Mouse (Mus musculus) lung, postnatal 0 days (tissue): ENCODE results near the gene Arhgap21.

Experiments
- CTCF ChIP-seq: IDR thresholded peaks from 2 replicates; pipeline ENCODE4 v1.5.1; 2016; ENCODE audit warnings: antibody characterized with exemption, mild to moderate bottlenecking
- EP300 ChIP-seq: IDR thresholded peaks from 2 replicates; pipeline ENCODE4 v1.6.1; 2016; ENCODE audit warnings: antibody characterized with exemption, mild to moderate bottlenecking, control low read depth

- TF ChIP-seq EP300 (no peak), CTCF (no peak)
Observed at GRCm38 (mm10) chr2:20913019-20913415, 55.7 kb downstream of the Arhgap21 start.
